Mouse (Mus musculus) C2C12 (cell line): ENCODE measurements around the gene Sar1a. TPM values are rescaled to one million over a fixed set of nuclear protein-coding genes. Genes with fewer than 3 reads are reported as not detected.
A peak's percentile ranks its signal among the peaks of the same experiment; 100 is the strongest.

Experiments used
- H3K27me3 ChIP-seq: one replicate; pipeline ENCODE4 v1.6.1; 2011; ENCODE audit not compliant: control insufficient read depth, insufficient read depth, insufficient read length
- H3K36me3 ChIP-seq: one replicate; pipeline ENCODE4 v1.6.1; 2011; ENCODE audit not compliant: control insufficient read depth, insufficient read depth
- H3K4me3 ChIP-seq: one replicate; pipeline ENCODE4 v1.5.1; 2011; ENCODE audit warnings: mild to moderate bottlenecking, control low read depth; ENCODE audit not compliant: poor library complexity, insufficient read depth, severe bottlenecking
- H3K79me2 ChIP-seq: one replicate; pipeline ENCODE4 v1.6.1; 2011; ENCODE audit not compliant: control insufficient read depth, insufficient read depth
- H3K79me3 ChIP-seq: one replicate; pipeline ENCODE4 v1.6.1; 2011; ENCODE audit warnings: low read depth, control low read depth
- H3ac ChIP-seq: one replicate; pipeline ENCODE3; 2011; ENCODE audit warnings: low read depth; ENCODE audit not compliant: control insufficient read depth, insufficient read length
- CEBPB ChIP-seq: IDR thresholded peaks from one replicate; pipeline ENCODE4 v1.6.1; 2011; ENCODE audit warnings: low read depth, mild to moderate bottlenecking, control low read depth, moderate library complexity
- CTCF ChIP-seq: IDR thresholded peaks from one replicate; pipeline ENCODE4 v1.5.1; 2011; ENCODE audit not compliant: control insufficient read depth, insufficient read depth, insufficient read length
- FOSL1 ChIP-seq: IDR thresholded peaks from one replicate; pipeline ENCODE4 v1.8.0; 2011; ENCODE audit warnings: mild to moderate bottlenecking, low read length; ENCODE audit not compliant: poor library complexity, insufficient read depth, severe bottlenecking
- MAX ChIP-seq: IDR thresholded peaks from one replicate; pipeline ENCODE4 v1.6.1; 2011; ENCODE audit warnings: mild to moderate bottlenecking, control low read depth
- MYOD1 ChIP-seq: IDR thresholded peaks from one replicate; pipeline ENCODE4 v1.6.1; 2011; ENCODE audit warnings: low read depth; ENCODE audit not compliant: control insufficient read depth, insufficient read length
- MYOG ChIP-seq: IDR thresholded peaks from one replicate; pipeline ENCODE4 v1.6.1; 2011; ENCODE audit not compliant: control insufficient read depth, insufficient read length; ENCODE audit errors: extremely low read depth
- USF1 ChIP-seq: IDR thresholded peaks from one replicate; pipeline ENCODE4 v1.6.1; 2011; ENCODE audit warnings: low read depth, mild to moderate bottlenecking, control low read depth, moderate library complexity
- polyA plus RNA-seq: library from polyadenylated mRNA; unstranded; fragments of >200 nt; fragmentation: generic; extraction: Trizol; gene quantifications from one replicate; pipeline ENCODE4 v1.2.1, GENCODE M21; 2012; ENCODE audit warnings: missing spikeins

Sar1a gene
- polyA plus RNA-seq, 1 experiment: 150 TPM

DNA sequence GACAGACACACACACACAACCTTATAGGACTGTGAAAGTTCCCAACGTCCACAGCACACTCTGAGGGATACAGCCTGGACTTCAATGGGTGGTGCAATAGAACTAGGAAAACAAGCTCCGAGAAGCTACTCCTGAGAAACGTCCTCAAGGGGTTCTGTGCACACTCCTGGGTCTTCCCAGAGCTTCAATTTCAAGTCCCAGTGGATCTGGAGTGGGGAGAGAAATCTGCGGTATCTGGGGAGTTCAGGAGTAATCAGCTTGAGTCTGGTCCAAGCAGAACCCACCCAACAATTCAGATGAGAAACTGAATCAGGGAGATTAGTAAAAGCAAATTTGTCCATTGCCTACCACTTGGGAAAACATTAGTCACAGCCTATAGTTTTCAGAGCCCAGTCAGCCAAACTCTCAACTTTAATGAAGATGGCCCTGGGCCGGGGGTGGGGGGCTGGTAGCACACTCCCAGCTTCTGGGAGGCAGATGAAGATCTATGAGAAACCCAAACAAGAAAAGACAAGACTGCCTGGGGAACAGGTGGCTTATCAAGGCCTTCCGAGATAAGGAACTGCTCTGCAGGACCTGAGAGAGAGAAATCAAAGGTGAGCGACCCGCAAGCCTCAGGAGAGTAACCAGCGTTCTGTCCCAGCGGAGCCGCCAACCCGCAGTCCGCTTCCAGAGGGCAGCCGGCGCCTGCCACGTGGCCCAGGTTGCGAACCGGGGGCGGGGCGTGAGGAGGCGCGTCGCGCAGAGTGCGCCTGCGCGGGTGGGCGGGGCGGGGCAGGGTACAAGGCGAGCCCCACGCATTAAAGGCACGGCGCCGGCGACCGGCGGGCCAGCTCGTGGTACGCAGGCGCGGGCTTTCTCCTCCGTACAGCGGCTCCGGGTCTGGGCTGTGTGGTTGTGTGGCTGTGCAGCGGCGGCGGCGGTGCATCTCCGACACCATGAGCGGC is 32.0 kb upstream of the Sar1a start, which contains the start of gene Ppa1:
Ppa1 (plus strand) TSS at position 763 of the 947 bp plus-strand sequence.
- peak within 1 kb of the TSS; percentile 94 for H3K4me3 ChIP-seq
- peaks cover 30% of the 10 kb centered on the region for H3K79me3 ChIP-seq
- peaks cover 46% of the 10 kb centered on the region for H3K79me2 ChIP-seq
- peak within 1 kb of the TSS; percentile 73 for H3ac ChIP-seq
- H3K36me3 ChIP-seq: peaks cover 27% of the 10 kb centered on the region
- H3K27me3 ChIP-seq: no peaks in the 10 kb centered on the region
- TF ChIP-seq USF1 (peak; percentile 76), CEBPB (no peak), FOSL1 (no peak), CTCF (no peak), MAX (peak; percentile 92), MYOG (no peak), MYOD1 (no peak)

DNA sequence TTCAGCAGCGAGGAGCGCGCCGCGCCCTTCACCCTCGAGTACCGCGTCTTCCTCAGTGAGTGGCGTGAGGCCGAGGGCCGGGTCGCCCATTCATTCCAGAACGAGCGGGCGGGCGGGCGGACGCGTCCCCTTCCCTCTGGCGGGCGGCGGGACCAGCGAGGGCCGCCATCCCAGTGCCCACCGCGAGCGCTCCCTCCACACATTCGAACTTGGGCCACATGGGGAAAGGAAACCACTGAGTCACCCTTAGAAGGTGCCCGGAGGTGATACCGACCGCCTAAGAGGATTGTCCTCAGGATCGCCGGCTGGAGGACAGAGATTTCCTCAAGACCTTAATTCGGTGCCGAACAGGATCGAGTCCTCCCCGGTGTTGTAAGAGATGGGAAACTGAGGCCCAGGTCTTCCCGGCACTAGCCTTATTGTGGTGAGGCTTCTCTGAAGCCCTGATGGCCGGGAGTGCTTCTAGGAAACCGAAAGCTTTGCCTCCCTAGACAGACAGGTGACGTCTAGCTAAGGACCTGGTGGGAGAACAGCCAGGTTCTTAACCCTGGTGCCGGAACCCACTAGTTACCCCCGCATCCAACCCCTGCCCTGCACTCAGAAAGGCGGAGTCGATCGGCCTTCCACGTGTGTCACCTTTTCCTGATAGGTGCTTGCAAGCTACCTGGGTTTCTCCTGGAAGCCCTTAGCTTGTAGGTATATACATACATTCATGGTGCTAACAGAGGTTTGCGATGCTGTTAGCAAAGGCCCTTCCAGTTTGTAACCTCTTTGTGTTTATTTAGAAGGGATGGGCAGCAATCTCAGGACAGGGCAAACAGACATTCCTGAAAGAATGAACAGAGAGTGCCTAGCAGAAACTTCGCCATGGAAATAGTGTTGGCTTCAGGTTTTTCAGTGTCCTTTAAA is 31.1 kb upstream of the Sar1a start:
- H3K79me2 ChIP-seq: peaks cover 55% of the 10 kb centered on the region
- no peaks in the 10 kb centered on the region for H3K27me3 ChIP-seq
- H3K4me3 ChIP-seq: peak overlapping the region; percentile 94
- H3ac ChIP-seq: peak overlapping the region; percentile 64
- no peak for TF ChIP-seq MYOD1
- no peak for TF ChIP-seq MAX
- no peak for TF ChIP-seq CEBPB
- no peak for TF ChIP-seq MYOG
- TF ChIP-seq CTCF: no peak
- no peak for TF ChIP-seq FOSL1
- TF ChIP-seq USF1: no peak
- peaks cover 36% of the 10 kb centered on the region for H3K36me3 ChIP-seq
- H3K79me3 ChIP-seq: peaks cover 32% of the 10 kb centered on the region

DNA sequence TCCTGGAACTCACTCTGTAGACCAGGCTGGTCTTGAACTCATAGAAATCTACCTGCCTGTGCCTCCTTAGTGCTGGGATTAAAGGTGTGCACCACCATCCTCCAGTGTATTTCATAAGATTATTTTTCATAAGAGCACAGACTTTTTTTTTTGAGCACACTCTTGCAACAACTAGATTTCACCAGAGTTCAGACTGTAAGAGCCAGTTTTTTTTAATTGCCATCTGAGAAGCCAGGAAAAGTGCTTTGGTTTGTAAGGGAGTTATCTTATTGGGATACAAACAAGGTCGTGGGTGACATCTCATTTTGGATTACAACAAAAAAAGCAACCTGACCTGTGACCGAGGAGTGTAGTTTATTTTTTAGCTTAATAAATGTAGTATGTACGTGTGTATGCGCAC is 26.0 kb upstream of the Sar1a start:
- Histone ChIP-seq H3K79me2 (peaks cover 99% of the 10 kb centered on the region), H3K27me3 (no peaks in the 10 kb centered on the region), H3ac (no peak overlapping the region), H3K79me3 (peaks cover 43% of the 10 kb centered on the region), H3K36me3 (peaks cover 72% of the 10 kb centered on the region), H3K4me3 (no peak overlapping the region)
- no peak for TF ChIP-seq CEBPB
- TF ChIP-seq USF1: no peak
- TF ChIP-seq MYOG: no peak
- no peak for TF ChIP-seq MYOD1
- TF ChIP-seq CTCF: no peak
- no peak for TF ChIP-seq MAX
- no peak for TF ChIP-seq FOSL1

DNA sequence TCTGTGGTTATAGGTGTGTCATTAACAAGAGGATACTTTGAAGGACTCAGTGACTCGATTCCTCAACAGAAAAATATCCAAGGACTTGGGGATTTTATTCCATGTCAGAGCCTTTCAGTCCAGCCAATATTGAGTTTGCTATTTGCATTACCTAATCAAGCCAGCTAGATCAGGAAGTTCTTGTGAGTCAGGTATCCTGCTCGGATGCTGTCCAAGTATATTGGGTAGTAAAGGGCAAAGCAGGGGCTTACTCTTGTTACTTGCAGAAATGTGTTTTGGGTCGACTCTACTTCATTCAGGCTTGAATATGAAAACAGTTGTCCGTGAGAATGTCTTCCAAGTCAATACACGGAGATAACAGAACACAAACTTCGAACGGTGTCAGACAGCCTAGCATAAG is 25.4 kb upstream of the Sar1a start:
- Histone ChIP-seq H3K4me3 (no peak overlapping the region), H3ac (no peak overlapping the region), H3K79me3 (peaks cover 37% of the 10 kb centered on the region), H3K27me3 (no peaks in the 10 kb centered on the region), H3K36me3 (peaks cover 78% of the 10 kb centered on the region), H3K79me2 (peaks cover 99% of the 10 kb centered on the region)
- TF ChIP-seq USF1 (no peak), MYOG (no peak), MAX (no peak), FOSL1 (no peak), MYOD1 (no peak), CEBPB (no peak), CTCF (no peak)

DNA sequence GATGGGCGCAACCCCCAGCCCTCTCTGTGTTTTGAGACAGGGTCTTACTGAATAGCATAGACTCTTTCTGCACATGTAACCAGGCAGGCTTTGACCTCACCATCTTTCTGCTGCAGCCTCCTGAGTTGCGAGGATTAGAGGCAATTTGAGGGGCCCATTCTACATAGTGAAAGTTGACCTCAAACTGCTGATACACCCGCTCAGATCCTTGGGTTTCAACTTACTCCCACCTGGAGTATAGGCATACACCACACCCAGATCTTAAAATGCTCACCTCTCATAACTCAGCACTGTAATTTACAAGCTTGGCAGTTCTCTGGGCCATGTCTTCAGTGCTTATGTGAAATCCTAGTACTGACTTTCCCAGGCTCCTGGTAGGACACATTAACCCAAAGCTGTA is 24.9 kb upstream of the Sar1a start:
- no peak overlapping the region for H3K4me3 ChIP-seq
- peaks cover 83% of the 10 kb centered on the region for H3K36me3 ChIP-seq
- TF ChIP-seq MYOD1 (no peak), CEBPB (no peak), CTCF (no peak), MYOG (no peak), MAX (no peak), FOSL1 (no peak), USF1 (no peak)
- no peaks in the 10 kb centered on the region for H3K27me3 ChIP-seq
- no peak overlapping the region for H3ac ChIP-seq
- H3K79me2 ChIP-seq: peaks cover 99% of the 10 kb centered on the region
- peaks cover 33% of the 10 kb centered on the region for H3K79me3 ChIP-seq
